Mouse (Mus musculus) kidney, postnatal 0 days (tissue): ENCODE measurements around the gene Pqbp1. TPM values are rescaled to one million over a fixed set of nuclear protein-coding genes. Genes with fewer than 3 reads are reported as not detected.

Experiments used
- ATAC-seq: fragments of 200-750 bp; cut with Nextera tagmentation; replicated peaks from 2 replicates; pipeline ENCODE4 v1.8.0; 2017; ENCODE audit warnings: low read depth, moderate number of reproducible peaks, moderate TSS enrichment, moderate library complexity; ENCODE audit not compliant: low FRiP score
- DNase-seq: peaks from one replicate; pipeline ENCODE4 v3.0.0-alpha.2; 2016; ENCODE audit warnings: low spot score
- H3K27ac ChIP-seq: fragments of 300-500 bp; sonication (generic); 2 replicates; pipeline ENCODE4 v1.5.1; 2014; ENCODE audit warnings: mild to moderate bottlenecking
- H3K27me3 ChIP-seq: fragments of 300-500 bp; sonication (generic); 2 replicates; pipeline ENCODE4 v1.6.1; 2014; ENCODE audit warnings: low read length, mixed read lengths; ENCODE audit not compliant: insufficient read depth
- H3K36me3 ChIP-seq: fragments of 300-500 bp; sonication (generic); 2 replicates; pipeline ENCODE4 v1.6.1; 2014; ENCODE audit warnings: low read length, mixed read lengths; ENCODE audit not compliant: insufficient read depth
- H3K4me1 ChIP-seq: fragments of 300-500 bp; sonication (generic); replicated peaks from 2 replicates; pipeline ENCODE4 v1.6.1; 2014; ENCODE audit warnings: antibody characterized with exemption, low read length, mixed read lengths; ENCODE audit not compliant: insufficient read depth
- H3K4me2 ChIP-seq: fragments of 300-500 bp; sonication (generic); 2 replicates; pipeline ENCODE4 v1.6.1; 2014; ENCODE audit warnings: mild to moderate bottlenecking, low read length, moderate library complexity, mixed read lengths
- H3K4me3 ChIP-seq: fragments of 300-500 bp; sonication (generic); replicated peaks from 2 replicates; pipeline ENCODE4 v1.5.1; 2014; ENCODE audit warnings: low read depth, low read length
- H3K9ac ChIP-seq: fragments of 300-500 bp; sonication (generic); 2 replicates; pipeline ENCODE4 v1.6.1; 2014; ENCODE audit warnings: low read depth, low read length
- H3K9me3 ChIP-seq: fragments of 300-500 bp; sonication (generic); replicated peaks from 2 replicates; pipeline ENCODE4 v1.6.1; 2016; ENCODE audit warnings: low read length, inconsistent platforms, mixed read lengths
- CTCF ChIP-seq: IDR thresholded peaks from 2 replicates; pipeline ENCODE4 v1.5.1; 2016; ENCODE audit warnings: antibody characterized with exemption, low read depth, mild to moderate bottlenecking, moderate library complexity
- WGBS: fragments of 180-500 bp; shearing (Covaris S2); extraction: QIAGEN DNeasy Blood & Tissue Kit; methylation state at CpG from one replicate; pipeline ENCODE4 v1.1.7; 2014; 5-methylcytosine and 5-hydroxymethylcytosine counted together
- polyA plus RNA-seq: library from polyadenylated mRNA; unstranded; fragments of >200 nt; fragmentation: Nextera tagmentation; extraction: Ambion mirVana; gene quantifications from 2 replicates; pipeline ENCODE4 v1.2.1, GENCODE M21; 2015

Pqbp1 gene
- polyA plus RNA-seq, 1 experiment from 2014 or later, result 99.7 TPM

- Histone ChIP-seq H3K9ac (no peak overlapping the region), H3K4me2 (no peak overlapping the region), H3K9me3 (no peaks in the 10 kb centered on the region), H3K27me3 (no peaks in the 10 kb centered on the region), H3K4me3 (no peak overlapping the region), H3K4me1 (no peaks in the 10 kb centered on the region), H3K36me3 (0 out of 2 replicates have a peak, but pooled peaks cover 4% of the 10 kb centered on the region), H3K27ac (no peak overlapping the region)
- 57% methylated on average over 11 of the region's 11 CpGs for WGBS
- ATAC-seq (no peak), DNase-seq (no peak)
- TF ChIP-seq CTCF, result peak; percentile 37; the same call in 1 of the 2 replicates
These were observed 37.8 kb upstream of the Pqbp1 start for GRCm38 (mm10) chrX:7936874-7937273.

- no peak within 1 kb of the TSS for H3K4me3 ChIP-seq
- 0 out of 2 replicates have a peak, but pooled peaks cover 3% of the 10 kb centered on the region for H3K27me3 ChIP-seq
- 0 out of 2 replicates have a peak, but pooled peaks have one; percentile 46 for ATAC-seq
- H3K9me3 ChIP-seq, result no peaks in the 10 kb centered on the region
- no peak within 1 kb of the TSS for H3K9ac ChIP-seq
- TF ChIP-seq CTCF, result no peak
- H3K36me3 ChIP-seq, result no peaks in the 10 kb centered on the region
- no peak for DNase-seq
- no peaks in the 10 kb centered on the region for H3K4me1 ChIP-seq
- H3K4me2 ChIP-seq, result no peak within 1 kb of the TSS
- H3K27ac ChIP-seq, result no peak within 1 kb of the TSS
- WGBS, result 22% methylated on average over 19 of the region's 19 CpGs
These were observed 29.3 kb upstream of the Pqbp1 start, which contains the start of gene Eras for GRCm38 (mm10) chrX:7928270-7928790. Gene Eras, minus strand, starts transcription at chrX:7928607.

GRCm38 (mm10) chrX:7927116-7927515 lies 28.0 kb upstream of the Pqbp1 start:
- no peak overlapping the region for H3K4me2 ChIP-seq
- H3K27ac ChIP-seq, result no peak overlapping the region
- no peak overlapping the region for H3K9ac ChIP-seq
- no peak overlapping the region for H3K4me3 ChIP-seq
- no peaks in the 10 kb centered on the region for H3K4me1 ChIP-seq
- H3K9me3 ChIP-seq, result no peaks in the 10 kb centered on the region
- TF ChIP-seq CTCF, result no peak
- WGBS, result 37% methylated on average over 10 of the region's 10 CpGs
- ATAC-seq (no peak), DNase-seq (no peak)
- H3K27me3 ChIP-seq, result 0 out of 2 replicates have a peak, but pooled peaks cover 6% of the 10 kb centered on the region
- H3K36me3 ChIP-seq, result no peaks in the 10 kb centered on the region

- no peak overlapping the region for H3K9ac ChIP-seq
- H3K36me3 ChIP-seq, result no peaks in the 10 kb centered on the region
- no peak for DNase-seq
- H3K4me2 ChIP-seq, result no peak overlapping the region
- H3K27ac ChIP-seq, result no peak overlapping the region
- 70% methylated on average over 6 of the region's 6 CpGs for WGBS
- peaks cover 13% of the 10 kb centered on the region; the same call in 1 of the 2 replicates for H3K27me3 ChIP-seq
- TF ChIP-seq CTCF, result no peak
- ATAC-seq, result no peak
- H3K9me3 ChIP-seq, result no peaks in the 10 kb centered on the region
- no peaks in the 10 kb centered on the region for H3K4me1 ChIP-seq
- H3K4me3 ChIP-seq, result no peak overlapping the region
These were observed 27.2 kb upstream of the Pqbp1 start for GRCm38 (mm10) chrX:7926266-7926665.

GRCm38 (mm10) chrX:7922032-7922431 lies 23.0 kb upstream of the Pqbp1 start:
- H3K4me3 ChIP-seq, result peak overlapping the region; percentile 16; the same call in 1 of the 2 replicates
- no peak overlapping the region for H3K27ac ChIP-seq
- TF ChIP-seq CTCF, result no peak
- no peak for DNase-seq
- no peaks in the 10 kb centered on the region for H3K36me3 ChIP-seq
- H3K4me1 ChIP-seq, result no peaks in the 10 kb centered on the region
- ATAC-seq, result no peak
- H3K9ac ChIP-seq, result no peak overlapping the region
- H3K9me3 ChIP-seq, result no peaks in the 10 kb centered on the region
- WGBS, result 19% methylated on average over 44 of the region's 48 CpGs
- H3K27me3 ChIP-seq, result peaks cover 14% of the 10 kb centered on the region; the same call in 1 of the 2 replicates
- H3K4me2 ChIP-seq, result peak overlapping the region; percentile 38

- no peaks in the 10 kb centered on the region for H3K36me3 ChIP-seq
- peak within 1 kb of the TSS; percentile 27; the same call in 1 of the 2 replicates for H3K4me2 ChIP-seq
- no peak for DNase-seq
- no peak for TF ChIP-seq CTCF
- H3K27ac ChIP-seq, result no peak within 1 kb of the TSS
- 26% methylated on average over 40 of the region's 40 CpGs for WGBS
- no peaks in the 10 kb centered on the region for H3K4me1 ChIP-seq
- no peaks in the 10 kb centered on the region for H3K9me3 ChIP-seq
- ATAC-seq, result no peak
- H3K27me3 ChIP-seq, result peaks cover 14% of the 10 kb centered on the region; the same call in 1 of the 2 replicates
- 0 out of 2 replicates have a peak within 1 kb of the TSS, but pooled peaks have one; percentile 9 for H3K4me3 ChIP-seq
- no peak within 1 kb of the TSS for H3K9ac ChIP-seq
These were observed 20.7 kb upstream of the Pqbp1 start, which contains the start of gene Pcsk1n for GRCm38 (mm10) chrX:7919601-7920383. Gene Pcsk1n, plus strand, starts transcription at chrX:7919822.
